ENCODE assay signal across 8 mouse cellular contexts in the genomic region with DNA sequence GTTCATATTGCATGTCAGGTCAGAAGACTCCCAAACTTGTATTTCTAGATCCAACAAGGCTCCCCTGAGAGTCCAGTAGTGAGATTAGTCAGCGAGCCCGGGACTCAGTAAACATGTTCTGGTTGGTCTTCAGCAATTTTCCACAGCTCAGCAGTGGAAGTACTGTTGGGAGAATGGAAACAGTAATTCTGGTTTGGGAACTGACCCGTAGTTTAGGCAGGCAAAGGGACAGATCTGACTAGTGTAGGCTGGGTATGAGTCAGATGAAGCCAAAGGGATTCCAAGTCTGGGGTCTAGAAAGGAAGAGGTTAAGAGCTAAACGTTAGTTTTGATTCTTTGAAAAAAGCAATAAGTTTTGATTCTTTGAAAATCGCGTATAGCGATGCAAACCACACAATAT. TPM values are rescaled to one million over a fixed set of nuclear protein-coding genes. Genes with fewer than 3 reads are reported as not detected.
DNase-seq lines count a peak whose midpoint lies in the region; ATAC-seq lines count a peak whose summit lies in the region.

No protein-coding gene starts in this region.

- H3K27ac ChIP-seq in lung, embryonic 16.5 days (ENCODE audit: low read length): peak overlapping the region; percentile 93
- H3K27ac ChIP-seq in embryonic facial prominence, embryonic 13.5 days: peak overlapping the region; percentile 89
- peak overlapping the region; percentile 89 for H3K27ac ChIP-seq in hindbrain, embryonic 15.5 days (replicated peaks)

- H3K9ac ChIP-seq in lung, embryonic 16.5 days (ENCODE audit: low read length): peak overlapping the region; percentile 96
- peak overlapping the region; percentile 93 for H3K9ac ChIP-seq in embryonic facial prominence, embryonic 13.5 days
- H3K9ac ChIP-seq in hindbrain, embryonic 15.5 days: peak overlapping the region; percentile 88

- 0 out of 2 replicates have a peak, but pooled peaks have one; percentile 10 for ATAC-seq in lung, embryonic 16.5 days (ENCODE audit: low read depth)
- no peak for ATAC-seq in embryonic facial prominence, embryonic 13.5 days (ENCODE audit: insufficient number of reproducible peaks, insufficient read depth, low FRiP score, low TSS enrichment, low read depth)
- ATAC-seq in hindbrain, embryonic 15.5 days (ENCODE audit: low FRiP score, low read depth): no peak

- peak overlapping the region; percentile 84 for H3K4me2 ChIP-seq in lung, embryonic 16.5 days (ENCODE audit: low read depth, low read length)
- peak overlapping the region; percentile 94 for H3K4me2 ChIP-seq in embryonic facial prominence, embryonic 13.5 days
- H3K4me2 ChIP-seq in hindbrain, embryonic 15.5 days: peak overlapping the region; percentile 90

- H3K36me3 ChIP-seq in lung, embryonic 16.5 days (ENCODE audit: control insufficient read depth, insufficient read depth, low read length): peaks cover 4% of the 10 kb centered on the region; the same call in 1 of the 2 replicates
- peaks cover 11% of the 10 kb centered on the region for H3K36me3 ChIP-seq in embryonic facial prominence, embryonic 13.5 days
- H3K36me3 ChIP-seq in hindbrain, embryonic 15.5 days: 0 out of 2 replicates have a peak, but pooled peaks cover 5% of the 10 kb centered on the region

- 4% methylated on average over 7 of the region's 7 CpGs for WGBS in lung, embryonic 16.5 days
- 7% methylated on average over 7 of the region's 7 CpGs for WGBS in embryonic facial prominence, embryonic 13.5 days
- 10% methylated on average over 7 of the region's 7 CpGs for WGBS in hindbrain, embryonic 15.5 days

- DNase-seq in lung, postnatal 25 days (ENCODE audit: low spot score): no peak
- DNase-seq in naive thymus-derived CD4-positive, alpha-beta T cell, adult 2 months (ENCODE audit: low read depth): peak; percentile 65
- no peak for DNase-seq in cerebellum, postnatal 4 days (ENCODE audit: low spot score in 2 of 2)
- no peak for DNase-seq in thymus, postnatal 36 days
- no peak for DNase-seq in T-cell, adult 2 months (ENCODE audit: low spot score)

- peak overlapping the region; percentile 75 for H3K4me3 ChIP-seq in lung, embryonic 16.5 days (ENCODE audit: low read length)
- peak overlapping the region; percentile 76 for H3K4me3 ChIP-seq in embryonic facial prominence, embryonic 13.5 days
- peak overlapping the region; percentile 89 for H3K4me3 ChIP-seq in hindbrain, embryonic 15.5 days

- H3K4me1 ChIP-seq in lung, embryonic 16.5 days (replicated peaks; ENCODE audit: control insufficient read depth, insufficient read depth, low read length): peaks cover 15% of the 10 kb centered on the region
- peaks cover 20% of the 10 kb centered on the region for H3K4me1 ChIP-seq in embryonic facial prominence, embryonic 13.5 days
- H3K4me1 ChIP-seq in hindbrain, embryonic 15.5 days (replicated peaks): peaks cover 20% of the 10 kb centered on the region

- H3K9me3 ChIP-seq in lung, embryonic 16.5 days (ENCODE audit: control insufficient read depth, low read length): no peaks in the 10 kb centered on the region
- no peaks in the 10 kb centered on the region for H3K9me3 ChIP-seq in embryonic facial prominence, embryonic 13.5 days
- H3K9me3 ChIP-seq in hindbrain, embryonic 15.5 days: no peaks in the 10 kb centered on the region

- H3K27me3 ChIP-seq in lung, embryonic 16.5 days (ENCODE audit: control insufficient read depth, insufficient read depth, low read depth, low read length): no peaks in the 10 kb centered on the region; the same call in 1 of the 2 replicates
- H3K27me3 ChIP-seq in embryonic facial prominence, embryonic 13.5 days: peaks cover 3% of the 10 kb centered on the region; the same call in 1 of the 2 replicates
- H3K27me3 ChIP-seq in hindbrain, embryonic 15.5 days: 0 out of 2 replicates have a peak, but pooled peaks cover 4% of the 10 kb centered on the region

RNA-seq across cellular contexts. Expression of a gene that starts 0.6 kb away (rescaled TPM):
- 132 and 135 TPM in 2 replicates for polyA plus RNA-seq in lung, embryonic 16.5 days (2015; fragmentation: Nextera tagmentation; extraction: Ambion mirVana)
- polyA plus RNA-seq in embryonic facial prominence, embryonic 13.5 days (2015; fragmentation: Nextera tagmentation; extraction: Ambion mirVana): 106 and 118 TPM in 2 replicates
- 118 and 124 TPM in 2 replicates for polyA plus RNA-seq in hindbrain, embryonic 15.5 days (2015; fragmentation: Nextera tagmentation; extraction: Ambion mirVana)

RNA-seq across cellular contexts. Expression of a gene that starts 7.1 kb away (rescaled TPM):
- polyA plus RNA-seq in lung, embryonic 16.5 days (2015; fragmentation: Nextera tagmentation; extraction: Ambion mirVana): 312 and 337 TPM in 2 replicates
- polyA plus RNA-seq in embryonic facial prominence, embryonic 13.5 days (2015; fragmentation: Nextera tagmentation; extraction: Ambion mirVana): 84.9 and 92.3 TPM in 2 replicates
- polyA plus RNA-seq in hindbrain, embryonic 15.5 days (2015; fragmentation: Nextera tagmentation; extraction: Ambion mirVana): 96.5 and 98.8 TPM in 2 replicates

RNA-seq across cellular contexts. Expression of a gene that starts 7.4 kb away (rescaled TPM):
- polyA plus RNA-seq in lung, embryonic 16.5 days (2015; fragmentation: Nextera tagmentation; extraction: Ambion mirVana): 5.3 and 5.8 TPM in 2 replicates
- polyA plus RNA-seq in embryonic facial prominence, embryonic 13.5 days (2015; fragmentation: Nextera tagmentation; extraction: Ambion mirVana): 9.8 and 10.9 TPM in 2 replicates
- polyA plus RNA-seq in hindbrain, embryonic 15.5 days (2015; fragmentation: Nextera tagmentation; extraction: Ambion mirVana): 8.5 and 9.5 TPM in 2 replicates

RNA-seq across cellular contexts. Expression of a gene that starts 25.9 kb away (rescaled TPM):
- 1.9 and 3.2 TPM in 2 replicates for polyA plus RNA-seq in lung, embryonic 16.5 days (2015; fragmentation: Nextera tagmentation; extraction: Ambion mirVana)
- 1.7 and 2.3 TPM in 2 replicates for polyA plus RNA-seq in embryonic facial prominence, embryonic 13.5 days (2015; fragmentation: Nextera tagmentation; extraction: Ambion mirVana)
- 1.0 and 1.2 TPM in 2 replicates for polyA plus RNA-seq in hindbrain, embryonic 15.5 days (2015; fragmentation: Nextera tagmentation; extraction: Ambion mirVana)

RNA-seq across cellular contexts. Expression of a gene that starts 26.0 kb away (rescaled TPM):
- polyA plus RNA-seq in lung, embryonic 16.5 days (2015; fragmentation: Nextera tagmentation; extraction: Ambion mirVana): 184 and 187 TPM in 2 replicates
- polyA plus RNA-seq in embryonic facial prominence, embryonic 13.5 days (2015; fragmentation: Nextera tagmentation; extraction: Ambion mirVana): 193 and 196 TPM in 2 replicates
- 223 and 225 TPM in 2 replicates for polyA plus RNA-seq in hindbrain, embryonic 15.5 days (2015; fragmentation: Nextera tagmentation; extraction: Ambion mirVana)
